Mouse (Mus musculus) T-helper 1 cell (primary cell): ENCODE measurements around the gene Mast2.

Experiments used
- in situ Hi-C: fragments of 300-600 bp; cut with MboI, MseI; formaldehyde crosslinking; loops from one replicate; pipeline ENCODE4 v1.15.1; 2025; ENCODE audit warnings: high pct_unique_total_duplicates

Gene Mast2

DNA sequence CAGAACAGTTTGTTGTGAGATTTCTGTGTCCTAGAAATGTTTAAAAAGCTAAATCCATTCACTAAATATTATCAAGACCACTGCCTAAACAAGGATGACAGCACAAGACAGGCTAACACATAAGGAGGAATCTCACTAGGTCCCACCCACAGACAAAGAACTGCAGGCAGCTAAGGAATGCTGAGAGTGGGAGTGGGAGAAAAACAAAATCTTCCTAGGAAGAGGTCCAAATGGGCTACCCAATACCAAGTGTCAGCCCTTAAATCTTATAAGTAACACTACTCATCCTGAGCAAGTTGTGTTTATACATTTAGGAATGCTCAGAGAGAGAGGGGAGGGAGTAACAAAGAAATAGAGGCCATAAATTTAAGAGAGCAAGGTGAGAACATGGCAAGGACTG, 52.6 kb downstream of the Mast2 start:
- in situ Hi-C loops = no loop called here

DNA sequence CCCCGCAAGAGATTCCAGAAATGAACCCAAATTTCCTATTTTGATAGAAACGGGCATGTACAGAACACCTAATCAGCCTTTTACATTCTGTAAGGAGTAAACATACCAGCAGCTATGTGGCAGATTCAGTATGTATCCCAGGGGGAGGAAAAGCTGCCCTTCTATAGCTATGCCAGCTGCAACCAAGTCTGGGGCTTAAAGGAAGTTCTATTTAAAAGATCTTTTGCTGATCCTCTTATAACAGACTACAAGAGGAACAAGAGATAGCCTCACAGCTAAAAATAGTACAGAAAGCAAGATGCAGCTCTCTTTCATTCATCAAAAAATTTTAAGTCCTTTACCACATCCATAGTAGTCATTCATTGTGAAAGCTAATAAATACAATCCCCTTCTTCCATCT, 57.3 kb downstream of the Mast2 start:
- in situ Hi-C loops = no loop called here

DNA sequence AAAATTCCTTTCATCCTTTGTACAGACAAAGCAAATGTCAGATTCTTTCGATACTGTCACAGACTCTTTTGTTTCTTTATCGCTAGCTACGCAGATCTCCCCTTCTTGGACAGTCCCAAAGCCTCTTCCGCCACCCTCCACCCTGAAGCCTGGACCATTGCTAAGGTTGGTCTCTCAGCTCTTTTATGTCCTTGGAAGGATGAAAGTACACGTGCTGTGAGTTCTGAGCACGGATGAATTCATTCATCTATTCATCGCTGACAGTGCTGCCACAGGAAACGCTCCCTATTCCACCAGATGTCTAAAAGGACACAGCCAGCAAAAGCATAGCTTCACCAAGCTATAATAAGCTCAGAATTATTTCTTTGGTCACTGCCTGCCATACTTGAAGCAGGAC, 58.0 kb downstream of the Mast2 start:
- in situ Hi-C loops = no loop called here

DNA sequence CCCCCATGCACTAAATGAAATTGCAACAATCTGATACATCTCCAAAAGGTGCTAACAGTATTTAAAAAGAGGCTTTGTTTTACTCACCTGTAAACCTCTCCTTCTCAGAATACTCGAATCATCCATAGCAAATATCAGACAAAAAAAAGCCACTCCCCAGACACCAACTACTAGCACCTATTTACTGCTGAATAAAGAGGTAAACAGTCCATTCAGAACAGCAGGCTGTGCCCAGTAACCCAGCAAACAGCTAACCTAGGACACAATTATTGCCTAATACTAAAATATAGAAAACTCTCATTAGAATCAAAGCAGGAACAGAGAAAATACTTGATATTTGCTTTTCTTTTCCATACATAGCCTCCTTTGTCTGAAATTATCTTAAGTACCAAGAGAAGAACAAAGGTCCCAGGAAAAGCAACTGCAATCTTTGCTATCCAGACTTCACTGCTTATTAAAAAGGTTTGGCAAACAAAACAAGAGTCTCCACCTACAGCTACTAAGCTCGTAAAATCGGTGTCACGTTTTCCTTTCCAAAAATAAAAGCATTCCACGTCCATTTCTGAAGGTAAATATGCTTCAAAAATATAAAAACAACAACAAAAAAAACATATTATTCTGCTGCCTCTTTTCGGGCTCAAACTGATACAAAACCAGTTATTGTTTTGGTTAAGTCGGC, 58.6 kb downstream of the Mast2 start:
- in situ Hi-C loops = no loop called here

DNA sequence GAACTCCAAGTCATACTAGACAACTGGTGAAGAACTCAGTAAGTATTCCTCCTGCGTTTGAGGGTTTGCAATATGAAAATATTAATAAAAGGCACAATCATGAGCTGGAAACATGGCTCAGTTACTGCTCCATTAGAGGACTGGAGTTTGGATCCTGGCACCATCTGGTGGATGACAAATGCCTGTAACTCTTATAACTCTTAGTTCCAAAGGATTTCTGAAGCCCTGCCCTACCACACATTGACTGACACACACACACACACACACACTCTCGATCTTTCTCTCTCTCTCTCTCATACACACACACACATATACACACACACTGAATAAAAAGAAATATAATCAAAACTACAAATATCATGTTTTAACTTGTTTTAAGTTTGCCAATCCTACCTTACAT, 60.1 kb downstream of the Mast2 start:
- in situ Hi-C loops = no loop called here

DNA sequence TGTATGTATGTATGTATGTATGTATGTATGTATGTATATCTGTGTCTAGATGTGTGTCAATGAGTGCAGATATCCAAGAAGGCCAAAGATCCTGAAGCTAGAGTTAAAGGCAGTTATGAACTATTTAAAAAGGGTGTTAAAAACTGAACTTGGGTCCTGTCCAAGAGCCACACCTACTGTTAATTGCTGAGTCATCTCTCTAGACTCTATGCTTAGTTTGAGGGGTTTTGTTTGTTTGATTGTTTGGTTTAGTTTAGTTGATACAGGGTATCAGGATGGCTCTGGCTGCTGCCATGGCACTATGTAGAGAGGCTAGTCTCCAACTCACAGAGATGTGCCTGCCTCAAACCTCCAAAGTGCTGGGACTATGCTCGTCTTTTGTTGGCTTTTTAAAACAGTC, 61.3 kb downstream of the Mast2 start:
- in situ Hi-C loops = no loop called here

DNA sequence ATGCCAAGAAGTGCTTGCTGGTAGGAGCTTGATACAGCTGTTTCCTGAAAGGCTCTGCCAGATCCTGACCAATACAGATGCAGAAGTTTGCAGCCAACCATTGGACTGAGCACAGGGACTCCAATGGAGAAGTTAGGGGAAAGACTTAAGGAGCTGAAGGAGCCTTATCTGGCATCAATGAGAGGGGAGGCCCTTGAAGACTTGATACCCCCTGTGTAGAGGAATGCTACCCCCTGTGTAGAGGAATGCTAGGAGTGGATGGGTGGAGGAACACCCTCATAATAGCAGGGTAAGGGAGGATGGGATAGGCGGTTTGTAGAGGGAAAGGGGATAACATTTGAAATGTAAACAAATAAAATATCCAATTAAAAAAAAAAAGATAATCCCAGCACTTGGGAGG, 65.9 kb downstream of the Mast2 start:
- in situ Hi-C loops = no loop called here

DNA sequence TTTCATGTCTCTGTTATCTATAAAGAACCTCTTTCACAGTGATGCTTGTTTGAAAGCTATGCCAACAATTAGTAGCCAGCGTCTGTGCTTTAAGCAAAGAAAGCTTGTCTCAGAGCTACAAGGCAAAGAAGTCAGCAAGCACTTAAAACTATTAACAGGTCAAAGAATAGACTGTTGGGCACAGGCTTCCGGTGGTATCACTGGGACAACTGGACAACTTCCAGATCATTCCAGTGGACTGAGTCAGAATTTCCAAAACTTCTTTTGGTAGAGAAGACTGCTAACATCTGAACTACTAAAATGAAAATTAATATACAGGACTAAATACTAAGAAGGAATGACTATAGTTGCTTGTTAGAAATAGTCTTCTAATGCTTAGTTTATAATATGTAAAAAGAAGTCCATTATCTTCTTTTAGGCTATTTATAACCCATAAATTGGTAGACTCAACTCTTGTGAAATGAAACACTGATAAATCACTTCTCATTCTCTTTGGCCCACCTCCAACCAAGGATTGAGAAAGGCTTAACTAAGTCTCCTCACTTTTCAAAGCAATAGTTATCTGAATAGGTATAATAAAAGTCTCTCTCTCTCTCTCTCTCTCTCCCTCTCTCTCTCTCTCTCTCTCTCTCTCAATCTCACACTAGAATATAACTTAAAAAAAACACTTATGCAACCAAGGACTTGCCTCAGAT, 85.9 kb downstream of the Mast2 start:
- in situ Hi-C loops = no loop called here

DNA sequence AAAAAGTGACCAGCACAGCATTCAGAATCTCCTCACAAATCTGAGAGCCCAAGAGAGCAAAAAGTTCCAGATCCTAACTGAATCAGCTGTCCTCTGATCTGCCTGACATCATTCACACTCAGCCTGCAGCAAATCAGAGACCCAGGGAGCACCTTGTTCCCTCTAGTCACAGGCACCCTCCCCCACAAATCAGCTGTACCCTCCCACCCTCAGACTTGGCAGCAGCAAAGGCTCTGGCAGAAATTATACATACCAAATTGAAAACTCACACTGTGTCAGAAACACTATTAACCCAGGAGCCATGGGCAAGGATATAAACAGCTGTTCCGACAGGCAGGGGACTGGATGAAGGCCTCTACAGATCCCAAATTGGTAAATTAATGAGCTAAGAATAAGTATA, 92.3 kb downstream of the Mast2 start:
- in situ Hi-C loops = no loop called here

DNA sequence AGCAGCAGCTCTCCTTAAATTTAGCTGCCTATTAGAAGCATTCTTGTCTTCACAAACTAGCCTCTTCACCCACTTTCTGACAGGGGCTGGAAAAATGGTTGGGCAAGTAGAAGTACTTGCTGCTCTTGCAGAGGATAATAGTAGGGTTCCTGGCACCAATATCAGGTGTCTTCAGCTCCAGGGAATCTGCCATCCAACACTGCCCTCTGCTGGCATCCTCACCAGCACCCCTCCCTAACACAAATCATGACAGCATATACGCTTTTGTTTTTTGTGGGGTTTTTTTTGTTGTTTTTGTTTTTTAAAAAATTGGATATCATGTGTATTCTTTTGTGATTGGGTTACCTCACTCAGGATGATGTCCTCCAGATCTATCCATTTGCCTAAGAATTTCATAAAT, 105.9 kb downstream of the Mast2 start:
- in situ Hi-C loops = no loop called here

DNA sequence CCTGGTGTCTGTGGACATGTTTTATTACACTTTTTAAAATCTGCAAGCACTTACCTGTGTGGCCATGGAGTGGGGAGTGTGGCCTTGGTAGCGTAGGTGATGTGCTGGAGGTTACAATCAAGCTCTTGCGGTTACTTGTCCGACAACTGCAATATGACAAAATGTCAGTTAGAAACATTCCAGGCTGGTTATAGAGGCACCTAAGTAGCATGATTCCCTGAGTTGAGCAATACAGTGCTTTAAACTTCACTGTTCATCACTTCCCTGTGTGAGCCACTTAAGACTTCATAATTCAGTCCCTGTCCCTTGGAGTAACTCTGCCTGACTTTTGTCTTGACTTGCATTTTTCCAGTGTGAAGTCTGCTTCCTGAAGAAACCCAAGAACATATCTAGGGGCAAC, 111.1 kb downstream of the Mast2 start:
- in situ Hi-C loops = no loop called here

DNA sequence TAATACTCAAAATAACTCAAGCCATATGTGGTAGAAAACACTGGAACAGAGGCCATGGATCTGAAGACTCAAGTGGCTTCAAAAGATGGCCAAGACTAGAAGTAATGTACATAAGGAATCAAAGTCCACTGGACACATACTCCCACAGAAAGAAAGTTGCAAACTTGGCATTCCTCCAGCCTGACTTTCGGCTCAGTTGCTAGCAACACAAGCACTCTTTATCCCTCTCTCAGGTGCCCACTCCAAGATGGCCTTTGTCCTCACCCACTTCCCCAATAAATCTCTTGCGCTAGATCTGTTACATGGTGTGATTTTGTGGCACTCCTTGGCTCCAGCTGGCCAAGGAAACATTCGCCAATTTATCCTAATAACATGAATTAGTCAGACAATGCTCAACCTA, 111.5 kb downstream of the Mast2 start:
- in situ Hi-C loops = no loop called here

DNA sequence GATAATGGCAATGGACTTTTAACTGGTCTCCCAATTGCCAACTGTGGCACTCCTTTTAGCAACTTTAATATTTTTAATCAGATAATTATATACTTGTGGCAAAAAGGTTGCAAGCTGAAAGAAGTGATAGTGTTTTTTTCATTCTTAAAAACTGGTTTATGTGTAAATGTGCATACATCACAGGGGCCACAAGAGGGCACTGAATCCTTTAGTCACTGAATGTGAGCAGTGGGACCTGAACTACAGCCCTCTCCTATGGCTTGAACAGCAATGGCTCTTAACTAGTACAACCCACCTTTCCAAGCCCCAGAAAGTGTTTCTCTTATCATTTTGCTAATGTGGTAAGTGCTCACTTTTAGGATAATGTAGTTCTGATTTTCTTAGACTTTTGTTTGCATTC, 121.9 kb downstream of the Mast2 start:
- in situ Hi-C loops = no loop called here

DNA sequence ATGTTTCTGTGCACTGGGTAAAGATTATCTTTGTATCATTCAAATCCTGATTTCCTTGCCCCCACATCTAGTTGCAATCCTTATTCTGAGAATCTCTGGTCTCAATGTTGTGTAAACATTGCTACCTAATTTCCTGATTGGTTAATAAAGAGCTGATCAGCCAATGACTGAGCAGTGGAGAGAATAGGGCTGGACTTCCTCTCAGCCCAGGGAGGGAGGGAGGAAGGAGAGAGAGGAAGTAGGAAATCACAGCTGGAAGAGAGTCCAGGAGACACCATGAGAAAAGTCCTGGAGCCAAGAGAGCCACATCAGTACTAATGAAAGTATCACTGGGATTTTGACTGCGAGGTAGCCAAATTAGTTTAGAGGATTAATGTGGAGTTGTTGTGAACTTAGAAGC, 127.7 kb downstream of the Mast2 start:
- in situ Hi-C loops = no loop called here

DNA sequence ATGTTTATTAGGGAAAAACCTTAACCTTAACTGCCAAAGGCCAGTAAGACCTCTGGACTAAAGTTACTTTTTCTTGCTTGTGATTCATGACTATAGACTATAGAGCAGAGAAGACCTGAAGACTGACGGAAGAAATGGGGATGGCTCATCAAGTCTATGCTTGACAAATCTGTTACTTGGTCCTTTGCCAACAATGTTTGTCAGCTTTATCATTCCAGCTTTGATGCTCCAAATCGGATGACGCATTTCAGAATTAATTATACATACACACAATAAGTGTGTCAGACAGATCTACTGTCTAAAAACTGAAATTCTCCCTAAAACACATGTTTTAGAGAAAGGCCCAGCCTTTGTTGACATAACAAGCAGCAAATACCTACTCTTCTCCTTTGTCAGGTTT, 134.7 kb downstream of the Mast2 start:
- in situ Hi-C loops = no loop called here

DNA sequence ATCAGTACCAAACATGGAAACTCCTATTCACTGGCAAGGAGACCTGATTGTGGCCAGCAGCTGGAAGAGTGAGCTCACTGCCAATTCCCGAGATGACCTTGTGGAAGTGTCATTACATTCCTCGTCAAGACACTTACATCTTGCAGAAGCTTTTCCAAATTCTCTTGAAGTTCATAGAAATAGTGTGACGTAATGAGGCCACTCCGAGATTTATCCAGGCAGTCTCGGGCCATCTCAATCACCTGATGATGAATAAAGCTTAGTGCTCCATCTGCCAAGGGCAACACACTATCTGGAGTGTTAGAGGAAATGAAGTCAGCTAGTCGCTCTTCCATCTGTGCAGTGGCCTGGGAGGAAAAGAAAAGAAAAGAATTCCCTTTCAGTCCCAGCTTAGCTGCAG, 141.9 kb downstream of the Mast2 start:
- in situ Hi-C loops = no loop called here

DNA sequence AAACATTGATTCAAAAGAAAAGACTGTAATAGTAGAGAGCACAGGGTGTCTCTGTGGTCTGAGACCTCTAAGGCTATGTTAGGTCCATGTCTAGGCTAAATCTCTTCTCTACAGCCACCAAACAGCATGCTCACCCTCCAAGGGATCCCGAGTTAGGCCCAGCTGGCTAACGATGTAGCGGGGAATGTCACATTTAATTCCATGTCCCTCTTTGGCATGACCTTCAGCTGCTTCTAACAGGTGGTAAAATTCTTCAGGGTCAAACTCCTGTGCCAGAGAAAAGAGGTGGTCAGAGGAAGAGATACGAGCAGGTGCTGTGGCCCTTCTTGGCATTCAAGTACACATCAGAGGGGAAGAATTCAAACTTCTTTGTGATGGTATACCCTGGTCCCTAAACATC, 146.4 kb downstream of the Mast2 start:
- in situ Hi-C loops = no loop called here

DNA sequence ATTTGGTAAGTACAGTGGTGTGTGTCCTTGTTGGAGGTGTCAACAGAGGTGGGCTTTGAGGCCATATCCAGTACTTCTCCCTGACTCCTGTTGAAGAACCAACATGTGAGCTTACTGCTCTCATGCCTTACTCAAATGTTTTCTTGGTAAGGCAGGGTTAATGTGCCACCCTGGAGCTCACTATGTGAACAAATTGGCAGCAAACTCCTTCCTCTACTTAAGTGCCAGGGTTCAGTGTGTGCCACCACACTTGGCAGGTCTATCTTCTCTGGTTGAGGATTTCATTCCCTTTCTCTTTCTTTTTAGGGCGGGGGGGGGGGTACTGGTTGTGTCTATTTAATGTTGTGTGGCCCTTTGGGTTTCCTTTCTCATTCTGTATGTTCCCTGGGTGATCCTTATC, 159.4 kb downstream of the Mast2 start:
- in situ Hi-C loops = no loop called here

DNA sequence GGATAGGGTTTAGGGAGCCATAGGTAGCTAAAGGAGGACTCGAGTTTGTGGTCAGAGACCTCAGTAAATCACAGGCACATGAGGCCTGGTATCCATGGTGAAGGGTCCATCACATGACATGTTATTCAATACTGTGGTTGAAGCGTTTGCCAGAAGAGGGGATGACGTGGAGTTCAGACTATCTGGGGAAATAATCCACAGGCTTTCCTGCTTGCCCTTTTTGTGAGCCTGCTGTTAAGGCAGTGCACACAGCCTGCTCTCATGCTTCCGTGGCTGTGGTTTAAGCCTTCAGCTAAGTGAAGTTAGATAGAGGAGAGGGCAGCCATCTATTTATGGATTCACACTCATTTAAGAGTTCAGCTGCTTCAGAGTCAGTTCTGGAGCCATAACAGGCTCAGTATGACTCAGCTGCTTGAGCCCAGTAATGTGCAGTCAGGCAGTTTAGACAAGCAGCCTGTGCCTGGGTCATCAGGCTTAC, 163.1 kb downstream of the Mast2 start:
- in situ Hi-C loops = no loop called here

DNA sequence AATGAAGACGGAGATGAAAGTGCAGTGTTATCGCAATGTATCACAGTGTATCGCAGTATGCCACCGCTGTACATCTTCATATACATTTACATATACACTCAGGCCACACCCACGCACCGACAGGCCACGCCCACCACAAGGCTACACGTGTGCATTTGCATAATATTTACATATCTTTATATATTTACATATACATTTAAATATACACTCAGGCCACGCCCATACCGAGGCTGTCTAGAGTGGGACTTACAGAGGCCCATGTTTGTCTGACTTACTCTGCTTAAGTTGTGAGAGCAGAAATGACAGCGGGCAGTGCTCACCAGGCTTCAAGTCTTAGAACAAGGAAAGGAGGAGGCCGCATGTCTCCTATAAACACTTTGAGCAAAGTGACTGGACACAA, 170.7 kb downstream of the Mast2 start:
- in situ Hi-C loops = no loop called here

DNA sequence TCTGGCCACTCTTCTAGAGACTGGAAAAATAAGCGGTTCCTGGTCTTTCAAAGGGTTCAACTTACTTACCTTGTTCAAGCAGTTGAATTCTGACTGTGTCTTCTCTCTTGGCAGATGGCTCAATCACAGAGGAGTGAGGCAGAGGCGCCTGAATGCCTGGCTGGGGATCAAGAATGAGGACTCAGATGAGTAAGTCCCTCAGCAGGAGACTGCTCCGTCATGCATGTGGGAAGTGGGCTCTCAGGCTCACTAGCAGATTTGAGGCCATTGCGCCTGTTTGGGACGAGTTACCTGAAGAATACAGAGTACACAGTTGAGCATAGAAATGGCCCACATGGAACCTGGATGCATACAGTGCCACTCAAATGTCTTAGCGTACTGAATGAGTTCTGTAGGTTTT, 172.4 kb downstream of the Mast2 start:
- in situ Hi-C loops = no loop called here

DNA sequence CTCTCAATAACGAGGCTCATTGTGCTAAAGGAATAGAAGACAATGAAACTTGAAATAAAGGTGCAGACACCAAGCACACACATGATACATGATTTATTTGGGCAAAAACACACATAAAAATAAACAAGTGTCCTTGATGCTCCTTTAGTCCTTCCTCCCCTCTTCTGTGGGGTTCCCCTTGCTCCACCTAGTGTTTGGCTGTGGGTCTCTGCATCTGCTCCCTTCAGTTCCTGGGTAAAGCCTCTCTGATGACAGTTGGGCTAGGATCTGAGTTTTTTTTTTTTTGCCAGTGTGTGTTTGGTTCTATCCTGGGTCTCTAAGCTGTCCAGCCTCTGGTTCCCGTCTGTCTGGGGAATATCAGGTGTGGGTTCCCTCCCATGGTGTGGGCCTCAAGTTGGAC, 181.8 kb downstream of the Mast2 start:
- in situ Hi-C loops = no loop called here

DNA sequence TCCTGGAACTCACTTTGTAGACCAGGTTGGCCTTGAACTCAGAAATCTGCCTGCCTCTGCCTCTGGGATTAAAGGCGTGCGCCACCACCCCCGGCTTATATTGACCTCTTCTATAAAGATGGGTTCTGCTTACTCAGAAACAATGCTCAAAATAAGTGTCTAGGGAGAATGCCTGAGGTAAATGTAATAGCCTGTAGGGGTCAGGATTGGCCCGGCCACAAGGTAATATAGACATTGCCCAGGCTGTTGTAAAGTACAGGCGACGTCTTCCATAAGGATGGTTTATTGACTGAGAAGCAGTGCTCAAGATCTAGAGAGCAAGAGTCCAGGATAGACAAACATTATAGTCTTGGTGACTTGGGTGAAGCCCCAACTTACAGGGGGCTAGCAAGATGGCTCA, 195.8 kb downstream of the Mast2 start:
- in situ Hi-C loops = loop anchor here (10.0 to 25.0 kb wide), 2 partner anchors 994 to 1727 kb away; partner anchors contain the start of genes Armh1 and Tmem53
